In genomic region chr5:120280321-120280720, GRCm38 (mm10) we compare ENCODE assay signal across 12 mouse cellular contexts.
A peak's percentile ranks its signal among the peaks of the same experiment; 100 is the strongest.
DNase-seq lines count a peak whose midpoint lies in the region; ATAC-seq lines count a peak whose summit lies in the region.
"Had no signal": no experiment of that assay in that cellular context is flagged by ENCODE, and none has a peak within 500 bp of the region (broad histone marks: within the 10 kb centered on the region; RNA-seq: fewer than 3 reads in every experiment).

No protein-coding gene starts in this region.

- H3K9ac ChIP-seq in kidney, embryonic 16.5 days (replicated peaks; ENCODE audit: low read length) = no peak overlapping the region
- H3K9ac ChIP-seq in forebrain, embryonic 13.5 days = 0 out of 2 replicates have a peak overlapping the region, but pooled peaks have one; percentile 34
- no peak overlapping the region for H3K9ac ChIP-seq in limb, embryonic 11.5 days (ENCODE audit: low read length)
- peak overlapping the region; percentile 36 for H3K9ac ChIP-seq in neural tube, embryonic 11.5 days (ENCODE audit: low read length)

- peak overlapping the region; percentile 36 for H3K4me2 ChIP-seq in kidney, embryonic 16.5 days (replicated peaks; ENCODE audit: low read depth, low read length)
- H3K4me2 ChIP-seq in forebrain, embryonic 13.5 days = peak overlapping the region; percentile 32
- peak overlapping the region; percentile 7; the same call in 1 of the 2 replicates for H3K4me2 ChIP-seq in limb, embryonic 11.5 days (ENCODE audit: low read depth, severe bottlenecking)
- peak overlapping the region; percentile 23; the same call in 1 of the 2 replicates for H3K4me2 ChIP-seq in neural tube, embryonic 11.5 days (ENCODE audit: low read depth)

- no peak for ATAC-seq in kidney, embryonic 16.5 days (ENCODE audit: low FRiP score, low TSS enrichment)
- no peak for ATAC-seq in forebrain, embryonic 13.5 days
- ATAC-seq in limb, embryonic 11.5 days (ENCODE audit: insufficient number of reproducible peaks, low FRiP score, low TSS enrichment, low read depth) = no peak
- ATAC-seq in neural tube, embryonic 11.5 days (ENCODE audit: insufficient read depth, low FRiP score, low TSS enrichment) = no peak

- intact Hi-C loops in left cerebral cortex, postnatal 36 days (cut with DNase I) = no loop called here

- no peaks in the 10 kb centered on the region for H3K9me3 ChIP-seq in kidney, embryonic 16.5 days (ENCODE audit: low read length)
- no peaks in the 10 kb centered on the region for H3K9me3 ChIP-seq in forebrain, embryonic 13.5 days (replicated peaks)
- no peaks in the 10 kb centered on the region for H3K9me3 ChIP-seq in limb, embryonic 11.5 days (ENCODE audit: control insufficient read depth, low read length)
- no peaks in the 10 kb centered on the region for H3K9me3 ChIP-seq in neural tube, embryonic 11.5 days (ENCODE audit: control insufficient read depth, low read length)

- no peak overlapping the region for H3K27ac ChIP-seq in kidney, embryonic 16.5 days (ENCODE audit: low read length)
- no peak overlapping the region for H3K27ac ChIP-seq in forebrain, embryonic 13.5 days
- H3K27ac ChIP-seq in limb, embryonic 11.5 days (replicated peaks; ENCODE audit: low read depth, low read length) = no peak overlapping the region
- H3K27ac ChIP-seq in neural tube, embryonic 11.5 days (ENCODE audit: low read depth, low read length) = peak overlapping the region; percentile 72; the same call in 1 of the 2 replicates

- H3K36me3 ChIP-seq in kidney, embryonic 16.5 days (ENCODE audit: insufficient read depth, low read length) = no peaks in the 10 kb centered on the region
- no peaks in the 10 kb centered on the region for H3K36me3 ChIP-seq in forebrain, embryonic 13.5 days (ENCODE audit: poor library complexity, severe bottlenecking)
- no peaks in the 10 kb centered on the region for H3K36me3 ChIP-seq in limb, embryonic 11.5 days (ENCODE audit: control insufficient read depth, insufficient read depth, low read length)
- no peaks in the 10 kb centered on the region for H3K36me3 ChIP-seq in neural tube, embryonic 11.5 days (ENCODE audit: control insufficient read depth, insufficient read depth, low read length)

- H3K27me3 ChIP-seq in kidney, embryonic 16.5 days (ENCODE audit: insufficient read depth, low read length) = peaks cover 30% of the 10 kb centered on the region
- H3K27me3 ChIP-seq in forebrain, embryonic 13.5 days = peaks cover 51% of the 10 kb centered on the region
- H3K27me3 ChIP-seq in limb, embryonic 11.5 days (ENCODE audit: control insufficient read depth, insufficient read depth, low read length) = peaks cover 42% of the 10 kb centered on the region
- peaks cover 16% of the 10 kb centered on the region for H3K27me3 ChIP-seq in neural tube, embryonic 11.5 days (ENCODE audit: control insufficient read depth, insufficient read depth, low read length)

- WGBS in kidney, embryonic 16.5 days = under 1% methylated on average over 13 of the region's 13 CpGs
- 4% methylated on average over 13 of the region's 13 CpGs for WGBS in forebrain, embryonic 13.5 days
- 1% methylated on average over 13 of the region's 13 CpGs for WGBS in limb, embryonic 11.5 days
- 2% methylated on average over 13 of the region's 13 CpGs for WGBS in neural tube, embryonic 11.5 days

- H3K4me3 ChIP-seq in kidney, embryonic 16.5 days (ENCODE audit: low read length) = no peak overlapping the region
- H3K4me3 ChIP-seq in forebrain, embryonic 13.5 days = no peak overlapping the region
- no peak overlapping the region for H3K4me3 ChIP-seq in limb, embryonic 11.5 days (ENCODE audit: low read depth, low read length)
- H3K4me3 ChIP-seq in neural tube, embryonic 11.5 days (ENCODE audit: low read depth, low read length) = no peak overlapping the region

- DNase-seq in kidney, postnatal 25 days = no peak
- no peak for DNase-seq in limb, embryonic 11.5 days (ENCODE audit: low spot score)
- peak; percentile 51 for DNase-seq in neural tube, embryonic 11.5 days (ENCODE audit: low spot score)
- no peak for DNase-seq in natural killer cell, adult 2 months (ENCODE audit: low spot score in 2 of 2)
- DNase-seq in left cerebral cortex, postnatal 36 days (ENCODE audit: low spot score in 2 of 2) = no peak
- DNase-seq in ovary, postnatal 10 days (ENCODE audit: low spot score) = no peak
- DNase-seq: cerebellum, postnatal 36 days; kidney, postnatal 4 days; lung, postnatal 10 days; thymus, postnatal 25 days had no signal

- peaks cover 14% of the 10 kb centered on the region for H3K4me1 ChIP-seq in kidney, embryonic 16.5 days (ENCODE audit: insufficient read depth, low read length)
- H3K4me1 ChIP-seq in forebrain, embryonic 13.5 days = peaks cover 27% of the 10 kb centered on the region
- H3K4me1 ChIP-seq in limb, embryonic 11.5 days (ENCODE audit: control insufficient read depth, insufficient read depth, low read length) = 0 out of 2 replicates have a peak, but pooled peaks cover 14% of the 10 kb centered on the region
- peaks cover 14% of the 10 kb centered on the region for H3K4me1 ChIP-seq in neural tube, embryonic 11.5 days (ENCODE audit: control insufficient read depth, insufficient read depth, low read length)

Comparison
In these comparisons a context has a peak if more than half of its experiments do, and no peak if none do; other contexts are left out.
1. H3K9ac ChIP-seq: peak in forebrain, embryonic 13.5 days (single experiment) and neural tube, embryonic 11.5 days (single experiment); none in kidney, embryonic 16.5 days (single experiment) and limb, embryonic 11.5 days (single experiment).
2. Peak in every context shown above with its lines, with median percentiles within 50 percentile points of each other: H3K4me2 ChIP-seq.